Mouse (Mus musculus) lung, postnatal 0 days (tissue): ENCODE data around the gene Pip5k1b.

ENCODE experiments used
- CTCF ChIP-seq: IDR thresholded peaks from 2 replicates; pipeline ENCODE4 v1.5.1; 2016; ENCODE audit warnings: antibody characterized with exemption, mild to moderate bottlenecking
- EP300 ChIP-seq: IDR thresholded peaks from 2 replicates; pipeline ENCODE4 v1.6.1; 2016; ENCODE audit warnings: antibody characterized with exemption, mild to moderate bottlenecking, control low read depth

DNA sequence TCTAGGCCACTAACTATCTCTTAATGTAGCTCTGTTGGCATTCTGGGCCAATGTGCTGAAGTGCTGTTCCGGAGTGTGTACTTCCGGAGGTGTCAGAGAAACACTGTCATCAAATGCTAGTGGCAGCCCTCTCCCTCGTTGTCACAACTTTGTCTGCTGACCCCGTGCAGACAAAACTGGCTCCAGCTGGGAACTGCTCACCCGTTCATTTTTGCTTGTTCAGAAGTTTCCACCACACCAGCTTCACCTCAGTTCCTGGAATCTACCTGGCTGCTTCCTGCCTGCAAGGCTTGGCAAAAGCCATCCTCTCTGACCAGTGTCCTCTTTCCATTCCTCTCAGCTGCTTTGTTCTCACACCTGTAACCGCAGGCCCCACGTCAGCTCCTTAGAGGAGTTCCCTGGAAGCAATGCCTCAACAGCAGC lies 128.9 kb downstream of the Pip5k1b start:
- TF ChIP-seq CTCF (no peak), EP300 (no peak)
